Mouse (Mus musculus) T-helper 17 cell (primary cell): ENCODE results near the gene BC029722.
"Not testable (repeated sequence)": the region's sequence is repeated elsewhere in the genome, so short reads cannot be mapped to it uniquely, and the experiment has no call there.

ENCODE experiments used
- in situ Hi-C, 2 experiments: fragments of 300-600 bp; cut with MboI, MseI; formaldehyde crosslinking; loops; 1 replicate in 1 of 2; 2 replicates in 1 of 2; pipeline ENCODE4 v1.15.1; 2025; ENCODE audit warnings: high pct_unique_total_duplicates in 2 of 2

The BC029722 gene

DNA sequence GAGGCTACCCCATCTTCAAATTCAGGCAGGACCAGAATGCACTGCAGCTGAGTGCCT is at the start of gene BC029722:
TSS of gene BC029722 (minus strand) at position 35 of the 57 bp plus-strand sequence.
- in situ Hi-C loops = no loop called here

DNA sequence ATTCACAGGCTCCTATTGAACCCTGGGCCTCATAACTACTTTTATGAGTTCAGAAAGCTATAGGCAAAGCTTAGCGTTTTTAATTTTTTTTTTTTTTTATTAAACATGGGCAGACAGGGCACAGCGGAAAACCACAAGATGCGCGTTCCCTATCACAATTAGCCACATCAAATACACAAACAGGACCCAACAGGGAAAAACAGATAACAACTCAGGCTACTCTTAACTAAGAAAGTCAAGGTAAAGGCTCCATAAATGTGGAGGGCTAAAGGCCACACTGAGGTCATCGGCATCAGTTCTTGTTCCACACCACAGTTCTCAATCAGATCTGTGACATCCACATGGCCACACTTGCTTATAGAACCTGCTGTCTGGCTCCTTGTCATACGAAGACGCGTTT is 49.1 kb upstream of the BC029722 start:
- in situ Hi-C loops = no loop called here

DNA sequence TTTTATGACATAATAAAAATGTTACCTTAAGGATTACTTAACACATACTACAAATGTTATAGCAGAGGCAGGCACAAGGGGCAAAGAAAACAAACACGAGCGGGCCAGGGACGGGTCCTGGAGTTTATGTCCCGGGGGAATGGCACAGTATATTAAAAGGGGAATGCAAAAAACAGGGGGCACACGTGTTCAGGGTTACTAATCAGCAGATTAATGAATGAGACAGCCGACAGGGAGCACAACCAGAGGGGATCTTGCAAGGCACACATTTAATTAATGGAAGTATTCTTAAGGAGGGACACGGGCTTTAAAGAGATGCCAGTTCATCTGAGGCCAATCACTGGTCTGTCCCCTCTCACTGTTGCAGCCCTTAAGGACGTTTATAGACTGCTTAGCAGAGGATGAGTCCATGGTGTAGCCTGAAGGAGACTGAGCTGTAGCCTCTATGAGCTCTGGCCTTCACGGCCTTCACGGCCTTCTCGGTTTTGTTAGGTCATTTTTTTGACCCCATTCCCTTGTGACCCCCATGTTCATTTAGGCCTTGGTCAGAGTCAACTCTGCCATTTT is 44.2 kb upstream of the BC029722 start:
- in situ Hi-C loops = no loop called here

DNA sequence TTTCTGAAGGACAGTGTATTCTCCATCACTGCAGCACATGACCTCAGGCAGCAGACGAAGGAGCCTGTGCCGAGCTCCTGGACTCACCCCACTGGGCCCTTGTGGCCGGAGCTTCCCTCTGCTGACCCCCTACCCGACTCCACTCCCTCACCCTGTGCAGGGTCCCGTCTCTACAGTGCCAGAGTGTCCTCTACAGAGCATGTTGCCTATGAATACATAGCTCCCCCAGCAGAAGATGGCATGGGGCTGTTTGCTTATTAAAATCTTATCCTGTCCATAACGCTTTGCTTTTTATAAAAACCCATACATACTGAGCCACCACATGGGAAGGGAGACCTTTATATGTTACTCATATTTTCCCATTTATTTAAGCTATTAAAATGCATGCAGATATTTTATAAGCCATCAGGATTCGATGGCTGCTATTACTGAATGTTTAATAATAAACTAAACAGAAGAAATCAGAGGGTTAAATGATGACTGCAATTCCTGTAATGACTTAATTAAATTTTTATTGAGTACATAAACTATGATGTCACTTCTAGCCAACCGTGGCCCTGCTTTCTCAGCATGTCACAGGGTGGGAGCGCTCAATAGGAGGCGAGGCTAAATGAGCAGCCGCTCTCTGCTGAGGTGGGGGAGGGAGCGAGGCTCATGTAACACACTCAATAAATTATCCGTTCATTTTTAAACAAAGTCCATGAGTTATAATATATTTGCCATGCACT is 43.5 kb upstream of the BC029722 start:
- in situ Hi-C loops = no loop called here

DNA sequence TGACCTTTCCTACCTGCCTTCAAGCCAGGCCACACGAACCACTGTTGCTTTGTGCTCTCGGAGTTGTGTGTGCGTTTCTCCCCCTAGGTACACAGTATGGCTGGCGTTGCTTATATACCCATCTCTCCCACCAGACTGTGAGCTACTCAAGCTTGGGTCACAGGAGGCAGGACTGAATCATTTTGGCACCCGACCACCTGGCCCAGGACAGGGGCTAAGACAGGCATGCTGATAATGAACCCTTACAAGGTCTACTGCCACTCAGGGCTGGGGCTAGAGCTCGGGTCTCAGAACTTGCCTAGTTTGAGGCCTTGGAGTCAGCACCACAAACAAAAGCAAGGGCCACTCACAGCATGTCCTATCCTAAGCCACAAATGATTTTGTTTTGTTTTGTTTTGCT is 42.4 kb upstream of the BC029722 start:
- in situ Hi-C loops = no loop called here

DNA sequence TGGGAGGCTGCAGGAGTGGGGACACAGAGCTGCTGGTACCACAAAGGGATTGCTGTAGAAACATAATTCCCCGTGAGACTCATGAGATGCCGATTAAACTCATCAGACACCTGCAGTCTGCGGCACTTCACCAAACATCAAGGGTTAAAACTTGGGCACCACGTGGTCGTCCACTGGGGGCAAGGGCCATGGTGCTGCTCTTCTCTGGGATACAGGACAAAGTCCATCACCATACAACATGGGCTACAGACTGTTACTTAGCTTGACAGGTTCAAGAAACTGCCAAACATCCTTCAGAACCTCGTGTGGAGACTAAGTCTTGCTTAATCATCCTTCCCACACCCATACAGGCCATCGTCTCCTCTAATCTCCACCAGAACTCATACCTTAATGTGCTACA is 40.9 kb upstream of the BC029722 start:
- in situ Hi-C loops = no loop called here

DNA sequence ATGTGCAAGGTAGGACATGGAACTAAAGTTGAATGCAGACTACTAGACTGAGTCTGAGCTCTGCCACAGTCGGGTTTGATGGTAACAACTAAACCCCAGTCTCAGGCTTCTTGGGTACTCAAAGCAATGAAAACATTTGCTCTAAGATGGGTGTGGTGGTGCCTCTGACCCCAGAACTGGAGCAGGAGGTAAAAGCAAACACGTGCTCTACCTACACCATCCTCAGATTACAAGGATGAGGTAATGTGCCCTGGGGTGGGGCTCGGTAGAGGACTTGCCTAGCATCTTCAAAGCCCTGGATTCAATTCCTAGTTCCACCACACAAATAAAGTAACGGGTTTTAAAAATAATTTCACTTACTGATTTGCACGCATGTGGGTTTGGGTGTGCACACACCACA is 33.3 kb upstream of the BC029722 start:
- in situ Hi-C loops = loop anchor here (5.0 kb wide), 1 partner anchor 90 kb away; the partner anchor contains the start of gene Gm15557 (in 2 of the 2)

DNA sequence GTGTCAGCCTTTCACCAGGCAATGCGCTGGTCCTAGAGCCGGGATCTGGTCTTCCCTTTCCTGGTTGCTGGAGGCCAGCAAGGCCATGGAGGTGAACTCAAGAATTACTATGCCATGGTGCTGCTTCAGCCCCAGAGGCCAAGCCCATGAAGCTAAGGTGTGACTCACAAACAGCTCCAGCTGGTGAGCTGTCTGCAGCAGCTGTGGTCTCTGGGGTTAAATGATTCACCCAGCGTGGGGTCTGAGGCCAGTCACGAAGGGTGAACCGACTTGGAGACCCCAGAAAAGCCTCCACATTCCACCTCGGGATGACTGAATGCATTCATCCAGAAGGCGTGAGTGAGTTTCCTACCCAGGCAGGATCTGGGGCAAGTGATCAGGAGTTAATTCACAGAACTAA is 30.9 kb upstream of the BC029722 start:
- in situ Hi-C loops = loop anchor here (5.0 kb wide), 1 partner anchor 92 kb away; the partner anchor contains the start of gene Gm15557 (in 2 of the 2)

DNA sequence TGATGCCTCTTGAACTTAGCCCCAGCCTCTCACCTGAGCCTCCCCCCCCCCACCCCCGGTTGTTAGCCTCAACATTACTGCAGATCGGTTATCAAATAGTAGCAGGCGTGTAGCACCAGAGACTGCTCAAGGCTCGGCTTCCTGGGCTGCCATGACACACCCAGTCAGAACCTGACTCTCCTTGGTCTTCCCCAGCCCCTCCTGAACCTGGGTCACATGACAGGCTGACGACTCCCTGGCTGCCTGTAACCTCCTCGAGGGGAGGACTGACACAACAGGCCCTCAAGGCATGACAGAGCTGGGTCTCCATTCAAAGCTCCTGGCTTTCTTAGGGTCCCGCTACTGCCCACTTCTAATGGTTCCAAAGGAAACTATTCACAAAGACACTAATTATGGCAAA is 30.2 kb upstream of the BC029722 start:
- in situ Hi-C loops = no loop called here

DNA sequence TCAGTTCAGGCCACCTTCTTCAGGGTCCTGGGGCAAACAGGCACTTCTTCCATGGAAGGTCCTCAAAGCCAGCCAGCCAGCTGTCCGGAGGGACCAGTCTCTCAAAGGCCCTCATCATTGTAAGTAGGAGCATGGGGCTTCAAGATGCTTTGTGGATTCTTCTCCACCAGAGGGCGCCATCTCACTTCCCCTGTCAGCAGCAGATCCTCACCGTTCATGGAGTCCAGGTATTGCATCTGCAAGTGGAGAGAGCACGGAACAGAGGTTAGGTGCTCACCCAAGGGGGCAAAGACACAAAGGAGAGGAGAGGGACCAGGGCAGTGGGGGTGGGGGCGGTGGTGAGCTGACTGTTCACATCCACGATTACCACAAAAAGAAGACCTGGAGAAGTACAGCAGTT is 29.1 kb upstream of the BC029722 start:
- in situ Hi-C loops = no loop called here

DNA sequence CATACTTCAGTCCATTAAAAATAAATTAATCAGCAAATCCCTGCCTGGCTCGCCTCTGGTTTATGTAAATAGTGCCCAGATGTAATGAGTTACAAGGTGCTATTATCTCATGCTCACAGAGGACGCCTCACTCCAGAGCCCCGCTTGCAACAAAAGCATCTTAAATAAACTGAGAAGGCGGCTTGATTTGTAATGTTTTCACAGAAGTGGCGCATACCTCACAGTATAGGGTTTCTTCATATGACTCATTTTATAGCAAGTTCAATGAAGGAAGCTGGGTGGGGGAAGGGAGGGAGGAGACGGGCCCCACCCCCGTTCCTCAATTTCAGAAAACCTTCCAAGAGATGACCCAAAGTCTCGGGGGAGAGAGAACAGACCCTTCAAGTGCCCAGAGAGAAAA is 27.7 kb upstream of the BC029722 start:
- in situ Hi-C loops = no loop called here

DNA sequence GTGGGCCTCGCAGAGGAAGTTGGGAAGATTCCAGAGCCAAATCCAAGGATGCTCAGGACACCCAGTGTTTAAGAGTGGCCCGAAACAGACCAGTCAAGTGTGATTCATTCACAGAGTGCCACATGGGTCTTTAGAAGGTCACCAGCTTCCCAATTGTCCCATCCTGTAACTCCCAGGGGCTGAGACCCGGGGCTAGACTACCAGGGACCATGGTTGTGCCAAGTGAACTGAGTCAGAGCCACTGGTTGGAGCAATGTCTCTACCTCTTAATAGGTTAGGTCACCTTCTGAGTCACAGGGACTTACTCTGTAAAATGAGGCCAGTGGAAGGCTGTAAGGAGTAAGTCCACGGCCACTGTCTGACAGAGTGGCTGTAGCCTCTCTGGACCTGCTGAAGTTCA is 19.7 kb upstream of the BC029722 start:
- in situ Hi-C loops = no loop called here

DNA sequence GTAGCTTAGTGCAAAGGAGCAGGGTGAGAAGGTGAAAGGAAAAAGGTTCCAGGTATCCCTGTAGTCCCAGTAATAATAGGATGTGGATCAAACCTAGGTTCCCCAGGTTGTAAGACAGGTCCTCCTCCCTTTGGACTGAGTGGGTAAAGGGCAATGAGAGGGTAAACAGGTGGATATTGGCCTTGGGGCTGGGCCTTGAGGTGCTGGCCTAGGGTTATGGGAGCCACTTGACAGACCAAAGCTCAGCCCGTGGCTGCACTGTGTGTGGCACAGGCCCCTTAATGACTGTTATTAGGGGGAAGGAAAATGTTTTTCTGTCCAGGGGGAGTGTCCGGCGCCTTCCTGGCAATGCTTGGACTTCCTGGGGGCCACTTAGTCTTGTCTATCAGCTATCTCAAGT is 18.7 kb upstream of the BC029722 start:
- in situ Hi-C loops = no loop called here

DNA sequence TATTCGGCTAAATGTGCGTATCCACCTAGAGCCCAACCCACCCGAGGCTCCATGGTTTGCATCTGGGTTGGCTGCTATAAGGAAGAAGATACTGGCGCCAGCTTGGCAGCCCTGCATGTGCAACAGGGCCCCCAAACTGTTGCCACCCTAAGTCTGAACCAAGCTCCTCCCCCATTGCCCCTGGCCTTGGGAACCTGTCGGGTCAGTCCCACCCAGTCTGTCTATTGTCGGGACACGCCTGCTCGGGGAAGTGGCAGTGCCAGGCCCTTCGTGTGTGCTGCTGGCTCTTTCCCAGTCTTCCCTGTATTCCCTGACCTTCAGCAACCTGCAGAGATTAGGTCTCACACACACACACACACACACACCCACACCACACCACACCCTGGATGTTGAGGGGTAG is 15.5 kb upstream of the BC029722 start, which contains the start of gene Fam83c:
TSS of gene Fam83c (minus strand) at position 123 of the 400 bp plus-strand sequence.
- in situ Hi-C loops = no loop called here

DNA sequence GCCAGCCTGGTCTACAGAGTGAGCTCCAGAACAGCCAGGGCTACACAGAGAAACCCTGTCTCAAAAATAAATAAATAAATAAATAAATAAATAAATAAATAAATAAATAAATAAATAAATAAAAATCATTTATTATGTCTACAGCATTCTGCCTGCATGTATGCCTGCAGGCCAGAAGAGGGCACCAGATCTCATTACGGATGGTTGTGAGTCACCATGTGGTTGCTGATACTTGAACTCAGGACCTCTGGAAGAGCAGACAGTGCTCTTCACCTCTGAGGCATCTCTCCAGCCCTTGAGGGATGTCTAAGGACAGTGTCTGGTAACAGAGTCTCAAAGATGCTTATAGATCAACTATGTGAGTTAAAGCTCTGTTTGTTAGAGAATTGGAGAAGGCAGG is 12.9 kb upstream of the BC029722 start:
- in situ Hi-C loops = not testable (repeated sequence)

DNA sequence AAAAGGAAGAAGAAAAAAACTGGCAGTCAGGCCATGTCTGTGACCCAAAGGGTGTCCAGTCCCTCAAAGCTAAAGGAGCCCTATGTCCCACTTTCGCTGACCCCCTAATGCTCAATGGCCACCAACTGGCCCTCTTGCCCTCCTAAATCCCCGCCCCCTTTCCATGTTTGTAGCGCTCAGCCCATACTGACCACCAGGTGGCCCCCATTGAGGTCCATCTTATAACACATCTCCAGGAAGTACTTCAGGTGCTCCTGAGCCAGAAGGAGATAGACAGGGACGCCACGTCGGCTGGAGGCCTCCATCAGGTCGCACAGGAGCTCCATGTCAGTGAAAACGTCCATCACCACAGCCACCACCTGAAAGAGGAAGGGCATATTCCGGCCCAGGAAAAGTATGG is 12.1 kb upstream of the BC029722 start:
- in situ Hi-C loops = no loop called here

DNA sequence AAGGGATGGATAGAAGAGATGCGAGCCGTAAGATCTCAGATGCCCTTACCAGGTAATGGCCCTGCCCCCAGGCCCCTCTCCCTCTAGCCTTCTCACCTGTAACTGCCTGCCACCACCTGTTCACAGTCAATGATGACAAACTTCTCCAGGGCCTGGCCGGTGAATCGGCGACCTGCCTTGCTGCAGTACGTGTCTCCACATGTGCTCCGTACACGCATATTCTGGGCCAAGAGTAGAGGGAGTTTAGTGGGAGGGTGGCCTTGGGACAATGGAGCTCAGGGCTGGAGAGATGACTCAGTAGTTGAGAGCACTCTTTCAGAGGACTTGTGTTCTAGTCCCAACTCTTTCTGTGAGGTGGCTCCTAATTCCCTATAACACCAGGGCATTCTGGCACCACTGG is 11.6 kb upstream of the BC029722 start:
- in situ Hi-C loops = no loop called here

DNA sequence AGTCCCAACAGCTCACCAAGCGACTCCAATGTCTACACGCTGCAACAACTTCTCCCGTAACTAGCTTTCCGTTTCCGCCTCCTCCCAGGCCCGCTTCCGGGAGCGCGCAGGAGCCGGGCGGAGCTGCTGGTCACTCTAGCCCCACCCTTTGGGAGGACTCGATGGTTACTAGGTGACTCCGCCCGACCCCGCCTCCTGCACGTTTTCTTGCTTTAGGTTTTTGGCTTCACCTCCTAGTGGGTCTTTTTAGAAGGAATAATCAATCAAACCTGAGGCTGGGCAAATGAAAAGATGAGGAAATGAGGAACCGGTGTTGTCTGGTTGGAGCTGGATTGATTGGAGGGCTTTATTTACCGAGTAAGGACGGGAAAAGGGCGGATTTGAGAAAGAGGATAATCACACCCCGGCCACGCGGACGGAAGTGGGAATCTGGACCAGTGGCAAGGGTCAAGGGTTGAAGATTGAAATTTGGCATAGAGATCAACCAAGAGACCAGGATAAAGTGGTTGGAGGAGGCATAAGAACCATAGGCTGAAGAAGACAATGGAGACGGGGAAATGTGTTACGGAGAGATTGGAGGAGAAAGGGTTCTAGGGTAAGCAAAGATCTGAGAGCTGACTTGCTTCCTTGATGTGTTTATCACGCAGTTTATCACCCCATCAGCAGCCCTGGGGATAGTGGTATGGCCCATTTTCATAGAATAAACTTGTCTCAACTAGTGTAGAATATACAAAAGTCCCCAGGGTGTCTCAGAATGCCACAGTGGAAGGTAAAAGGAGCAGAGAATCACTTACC is 7.6 kb upstream of the BC029722 start, which contains the start of gene Eif6:
TSS of gene Eif6 (minus strand) at position 296 of the 795 bp plus-strand sequence.
- in situ Hi-C loops = no loop called here

DNA sequence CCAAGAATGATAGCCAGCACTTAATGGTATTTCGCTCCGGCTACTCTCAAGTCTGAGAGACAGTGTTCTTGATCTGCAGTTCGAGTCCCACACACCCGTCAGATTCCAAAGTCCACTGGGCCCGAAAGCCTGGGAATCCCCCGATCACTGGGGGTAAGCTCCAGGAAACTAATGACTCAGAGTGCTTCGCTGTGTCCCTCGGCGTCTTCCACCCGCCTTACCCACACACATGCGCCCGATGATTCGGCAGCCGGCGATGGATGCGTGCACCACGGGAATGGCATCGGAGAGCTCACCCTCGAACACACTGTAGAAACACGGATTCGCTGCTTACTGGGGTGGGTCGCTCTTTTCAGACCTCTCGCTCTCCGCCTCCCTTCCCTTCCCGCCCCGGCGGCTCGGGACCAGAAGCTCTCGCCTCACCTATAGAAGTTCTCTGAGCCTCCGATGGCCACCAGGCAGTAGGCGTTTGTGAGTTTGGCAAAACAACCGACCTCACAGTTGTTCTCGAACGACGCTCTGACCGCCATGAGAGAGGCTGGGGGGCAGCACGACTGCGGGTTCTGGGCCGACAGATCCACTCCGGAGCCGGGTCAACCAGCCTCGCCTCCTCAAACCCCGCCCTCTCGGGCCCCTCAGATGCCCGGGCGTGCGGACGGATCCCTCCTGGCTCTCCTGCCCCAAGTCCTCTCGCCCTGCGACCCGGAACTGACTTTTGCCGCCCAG is 6.8 kb upstream of the BC029722 start:
- in situ Hi-C loops = no loop called here

DNA sequence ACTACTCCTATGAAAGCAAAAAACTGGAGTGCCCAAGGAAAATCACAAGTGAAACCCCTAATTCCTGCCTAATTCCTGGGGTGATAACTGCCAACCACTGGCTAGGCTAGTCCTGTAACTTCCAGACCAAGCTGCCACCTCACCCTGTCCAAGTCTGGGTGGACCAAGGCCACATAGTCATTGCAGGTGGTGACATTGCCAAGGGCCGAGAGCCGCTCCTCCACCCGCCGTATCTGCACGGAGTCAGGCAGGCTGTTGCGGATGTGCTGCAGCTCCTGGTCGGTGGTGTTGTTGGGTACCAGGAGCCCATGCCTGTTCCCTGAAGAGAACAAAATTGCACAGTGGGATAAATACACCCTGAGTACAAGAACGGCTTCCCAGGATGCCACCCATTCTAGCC is 4.5 kb upstream of the BC029722 start:
- in situ Hi-C loops = no loop called here

DNA sequence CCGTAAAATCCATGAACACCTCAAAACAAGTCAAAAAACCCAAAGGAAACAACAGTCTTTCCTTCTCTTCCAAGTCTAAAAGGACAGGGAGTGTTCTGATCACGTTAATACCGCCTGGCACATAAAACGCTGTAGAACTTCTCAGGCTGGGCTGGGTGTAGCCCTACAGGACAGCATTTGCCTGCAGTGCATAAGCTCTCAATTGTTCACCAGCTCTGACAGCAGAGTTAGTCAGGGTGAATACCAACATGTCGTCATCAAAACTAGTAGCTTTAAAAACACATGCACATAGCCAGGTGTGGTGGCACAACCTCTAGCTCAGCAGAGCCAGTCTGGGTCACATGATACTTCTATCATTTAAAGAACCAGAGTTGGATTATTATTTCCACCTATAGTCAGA is 1.6 kb upstream of the BC029722 start:
- in situ Hi-C loops = no loop called here

DNA sequence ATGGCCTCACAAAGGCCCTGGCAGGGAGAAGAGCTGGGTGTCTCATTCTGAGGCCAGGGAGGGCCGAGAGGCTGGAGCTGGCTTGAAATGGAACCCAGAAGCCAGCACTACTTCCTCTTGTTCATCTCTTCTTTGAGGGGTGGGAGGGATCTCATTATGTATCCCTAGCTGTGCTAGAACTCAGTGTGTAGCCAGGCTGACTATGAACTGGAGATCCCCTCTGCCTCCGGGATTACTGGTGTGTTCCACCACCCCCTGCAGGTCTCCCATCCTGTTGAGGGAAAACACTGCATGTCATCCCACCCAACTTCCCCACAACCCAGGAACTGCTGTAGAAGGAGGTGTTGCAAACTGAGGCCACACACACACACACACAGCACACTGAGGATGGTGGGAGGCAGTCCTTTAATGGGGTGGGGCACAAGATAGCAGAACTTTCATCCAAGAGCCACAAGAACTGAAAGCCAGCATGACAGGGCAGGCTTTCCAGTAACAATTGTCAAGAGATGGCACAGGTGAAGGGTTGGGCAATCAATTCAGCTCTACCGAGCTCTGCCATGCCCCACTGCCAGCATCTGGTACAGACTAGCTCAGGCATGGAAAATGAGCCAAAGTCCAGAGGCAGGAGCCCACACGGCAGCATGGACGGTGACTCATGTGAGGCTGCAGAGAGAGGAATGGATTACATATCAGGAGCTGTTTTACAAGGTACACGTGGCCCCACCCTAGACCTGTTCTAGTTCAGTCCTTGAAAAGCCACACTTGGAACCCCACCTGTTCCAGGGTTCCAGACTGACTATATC is 424 bp upstream of the BC029722 start:
- in situ Hi-C loops = no loop called here
